In genomic region chrX:164320031-164320430, GRCm38 (mm10) we compare ENCODE assay signal across 30 mouse cellular contexts. TPM values are rescaled to one million over a fixed set of nuclear protein-coding genes. Genes with fewer than 3 reads are reported as not detected.
DNase-seq lines count a peak whose midpoint lies in the region; ATAC-seq lines count a peak whose summit lies in the region.
"Had no signal": no experiment of that assay in that cellular context is flagged by ENCODE, and none has a peak within 500 bp of the region (broad histone marks: within the 10 kb centered on the region; RNA-seq: fewer than 3 reads in every experiment).

No protein-coding gene starts in this region.

- no peaks in the 10 kb centered on the region for H3K36me3 ChIP-seq in forebrain, embryonic 14.5 days (ENCODE audit: control insufficient read depth, insufficient read depth, low read length)
- H3K36me3 ChIP-seq in forebrain, embryonic 15.5 days: no peaks in the 10 kb centered on the region
- H3K36me3 ChIP-seq: embryonic facial prominence, embryonic 13.5 days; forebrain, embryonic 10.5 days; G1E; heart, embryonic 10.5 days; heart, embryonic 13.5 days had no signal

- no peaks in the 10 kb centered on the region for H3K9me3 ChIP-seq in forebrain, embryonic 14.5 days (replicated peaks; ENCODE audit: control insufficient read depth, low read length)
- H3K9me3 ChIP-seq in forebrain, embryonic 15.5 days: no peaks in the 10 kb centered on the region
- H3K9me3 ChIP-seq: embryonic facial prominence, embryonic 13.5 days; forebrain, embryonic 10.5 days; forebrain, embryonic 13.5 days; G1E; heart, embryonic 10.5 days; heart, embryonic 13.5 days had no signal

- H3K27ac ChIP-seq in forebrain, embryonic 14.5 days (ENCODE audit: low read depth, low read length): no peak overlapping the region
- no peak overlapping the region for H3K27ac ChIP-seq in forebrain, embryonic 15.5 days (replicated peaks)
- H3K27ac ChIP-seq: embryonic facial prominence, embryonic 13.5 days; forebrain, embryonic 10.5 days; forebrain, embryonic 13.5 days; heart, adult 2 months; heart, embryonic 10.5 days; heart, embryonic 13.5 days; hindbrain, embryonic 14.5 days; hindbrain, postnatal 0 days had no signal

- no peak overlapping the region for H3K9ac ChIP-seq in forebrain, embryonic 14.5 days (ENCODE audit: low read length)
- H3K9ac ChIP-seq in forebrain, embryonic 15.5 days (replicated peaks): no peak overlapping the region
- H3K9ac ChIP-seq: embryonic facial prominence, embryonic 13.5 days; forebrain, embryonic 13.5 days; heart, embryonic 13.5 days; hindbrain, embryonic 14.5 days had no signal

- no peaks in the 10 kb centered on the region for H3K4me1 ChIP-seq in forebrain, embryonic 14.5 days (ENCODE audit: control insufficient read depth, insufficient read depth, low read length)
- H3K4me1 ChIP-seq in forebrain, embryonic 15.5 days: no peaks in the 10 kb centered on the region
- H3K4me1 ChIP-seq: forebrain, embryonic 10.5 days; forebrain, embryonic 13.5 days; heart, embryonic 10.5 days; heart, embryonic 13.5 days had no signal

- no peak overlapping the region for H3K4me2 ChIP-seq in forebrain, embryonic 14.5 days (ENCODE audit: low read length)
- no peak overlapping the region for H3K4me2 ChIP-seq in forebrain, embryonic 15.5 days (replicated peaks)
- H3K4me2 ChIP-seq: embryonic facial prominence, embryonic 13.5 days; forebrain, embryonic 13.5 days; heart, embryonic 13.5 days; hindbrain, embryonic 14.5 days had no signal

- no peak overlapping the region for H3K4me3 ChIP-seq in forebrain, embryonic 14.5 days (ENCODE audit: low read depth, low read length)
- H3K4me3 ChIP-seq in forebrain, embryonic 15.5 days: no peak overlapping the region
- H3K4me3 ChIP-seq: embryonic facial prominence, embryonic 13.5 days; forebrain, embryonic 10.5 days; forebrain, embryonic 13.5 days; heart, adult 2 months; heart, embryonic 10.5 days; heart, embryonic 13.5 days had no signal

- ATAC-seq in forebrain, embryonic 14.5 days: no peak
- ATAC-seq in forebrain, embryonic 15.5 days (replicated peaks): no peak
- ATAC-seq: forebrain, embryonic 13.5 days; hindbrain, postnatal 0 days; inflammation-experienced regulatory T-cells, adult 6 months; intestine, embryonic 16.5 days had no signal

- WGBS in forebrain, embryonic 14.5 days: 62% methylated on average over 3 of the region's 3 CpGs
- 58% methylated on average over 3 of the region's 3 CpGs for WGBS in forebrain, embryonic 15.5 days

- no peaks in the 10 kb centered on the region for H3K27me3 ChIP-seq in forebrain, embryonic 14.5 days (replicated peaks; ENCODE audit: control insufficient read depth, insufficient read depth, low read length)
- no peaks in the 10 kb centered on the region for H3K27me3 ChIP-seq in forebrain, embryonic 15.5 days
- H3K27me3 ChIP-seq: CH12.LX; forebrain, embryonic 13.5 days; heart, embryonic 13.5 days had no signal

- DNase-seq in adrenal gland, adult 2 months: peak; percentile 31
- DNase-seq in adrenal gland, postnatal 25 days: no peak
- peak; percentile 12 for DNase-seq in forebrain, embryonic 14.5 days (ENCODE audit: low spot score)
- DNase-seq in skeletal muscle tissue, adult 2 months (ENCODE audit: low read depth, low spot score): peak; percentile 15
- DNase-seq in kidney, adult 9 months: no peak
- DNase-seq: B cell, adult 2 months; cerebellum, adult 11 months; cerebellum, adult 2 months; cerebellum, adult 9-11 months; cerebellum, postnatal 25 days; gastrocnemius, postnatal 10 days; gastrocnemius, postnatal 36 days; heart, adult 2 months; heart, postnatal 14 days; heart, postnatal 4 days; kidney, adult 18-20 months had no signal

RNA-seq across cellular contexts. Expression of gene Pir, which starts 50.9 kb away (rescaled TPM):
- 1 to 10 TPM; 5.6 to 6.9 TPM for total RNA-seq in adrenal gland, adult 2 months (2021)
- polyA plus RNA-seq in adrenal gland, adult 2 months (2012; rRNA removed): 1.9 and 2.2 TPM in 2 replicates
- total RNA-seq in adrenal gland, postnatal 25 days (2021): 3.2 and 3.6 TPM in 2 replicates
- polyA plus RNA-seq in forebrain, embryonic 14.5 days (2014; fragmentation: Nextera tagmentation; extraction: Ambion mirVana): 3.9 and 4.3 TPM in 2 replicates
- 2.4 and 3.6 TPM in 2 replicates for polyA plus RNA-seq in forebrain, embryonic 15.5 days (2015; fragmentation: Nextera tagmentation; extraction: Ambion mirVana)
- total RNA-seq: CH12.LX; common myeloid progenitor, adult 5-6 weeks; granulocyte monocyte progenitor cell, adult 5-6 weeks had no signal
- polyA plus RNA-seq: G1E; inflammation-experienced regulatory T-cells, adult 6 months had no signal

RNA-seq across cellular contexts. Expression of gene Vegfd, which starts 53.1 kb away (rescaled TPM):
- 10 to 100 TPM; 24.7 to 51.8 TPM for total RNA-seq in adrenal gland, adult 2 months (2021)
- polyA plus RNA-seq in adrenal gland, adult 2 months (2012; rRNA removed): 10.4 and 23.3 TPM in 2 replicates
- 44.5 and 52.7 TPM in 2 replicates for total RNA-seq in adrenal gland, postnatal 25 days (2021)
- polyA plus RNA-seq in forebrain, embryonic 14.5 days (2014; fragmentation: Nextera tagmentation; extraction: Ambion mirVana): 0.67 and 1.1 TPM in 2 replicates
- polyA plus RNA-seq in forebrain, embryonic 15.5 days (2015; fragmentation: Nextera tagmentation; extraction: Ambion mirVana): 0.52 and 0.95 TPM in 2 replicates
- total RNA-seq: CH12.LX; common myeloid progenitor, adult 5-6 weeks; granulocyte monocyte progenitor cell, adult 5-6 weeks; hindbrain, postnatal 0 days had no signal
- polyA plus RNA-seq: G1E; inflammation-experienced regulatory T-cells, adult 6 months had no signal

Comparison
In these comparisons a context has a peak if more than half of its experiments do, and no peak if none do; other contexts are left out.
1. DNase-seq: peak in adrenal gland, adult 2 months (single experiment), forebrain, embryonic 14.5 days (single experiment) and skeletal muscle tissue, adult 2 months (single experiment); none in adrenal gland, postnatal 25 days (single experiment) and kidney, adult 9 months (single experiment).